ENCODE assay signal across 13 mouse cellular contexts in the genomic region with DNA sequence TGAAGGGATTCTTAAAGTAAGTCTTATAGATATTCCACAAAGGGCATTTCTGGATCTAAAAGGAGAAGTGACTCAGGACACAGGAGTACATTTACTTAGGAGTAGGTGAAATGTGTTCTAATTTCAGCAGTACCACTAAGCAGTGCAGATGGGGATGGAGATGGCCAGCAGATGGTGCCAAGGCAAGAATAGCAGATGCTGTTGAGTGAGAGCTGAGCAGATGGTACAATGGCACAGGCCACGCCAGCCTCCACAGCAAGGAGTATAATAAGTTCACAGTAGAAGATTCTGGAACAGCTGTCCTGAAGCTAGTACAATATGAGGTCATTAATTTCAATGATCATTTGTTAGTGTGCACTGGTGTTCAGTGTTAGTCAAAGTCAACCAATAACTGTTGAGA. TPM values are rescaled to one million over a fixed set of nuclear protein-coding genes. Genes with fewer than 3 reads are reported as not detected.
DNase-seq lines count a peak whose midpoint lies in the region; ATAC-seq and TF ChIP-seq lines count a peak whose summit lies in the region.
"Had no signal": no experiment of that assay in that cellular context is flagged by ENCODE, and none has a peak within 500 bp of the region (broad histone marks: within the 10 kb centered on the region; RNA-seq: fewer than 3 reads in every experiment).

No protein-coding gene starts in this region.

- peak; percentile 4; the same call in 1 of the 2 replicates for TF ChIP-seq CTCF in left cerebral cortex, adult 2 months (IDR thresholded peaks at IDR 0.05)

- no peak overlapping the region for H3K4me3 ChIP-seq in neural tube, embryonic 12.5 days
- H3K4me3 ChIP-seq in neural tube, embryonic 15.5 days (replicated peaks), result no peak overlapping the region
- H3K4me3 ChIP-seq in hindbrain, embryonic 12.5 days, result no peak overlapping the region
- no peak overlapping the region for H3K4me3 ChIP-seq in left cerebral cortex, adult 2 months
- H3K4me3 ChIP-seq: embryonic facial prominence, embryonic 13.5 days; lung, embryonic 15.5 days had no signal

- intact Hi-C loops in left cerebral cortex, adult 2 months (cut with DNase I), result no loop called here
- intact Hi-C loops in heart, postnatal 25 days (cut with DNase I), result no loop called here

- H3K27ac ChIP-seq in neural tube, embryonic 12.5 days, result no peak overlapping the region
- no peak overlapping the region for H3K27ac ChIP-seq in neural tube, embryonic 15.5 days (replicated peaks)
- no peak overlapping the region for H3K27ac ChIP-seq in hindbrain, embryonic 12.5 days
- no peak overlapping the region for H3K27ac ChIP-seq in left cerebral cortex, adult 2 months
- H3K27ac ChIP-seq: embryonic facial prominence, embryonic 13.5 days; lung, embryonic 15.5 days had no signal

- peak; percentile 66; the same call in 1 of the 2 replicates for ATAC-seq in neural tube, embryonic 12.5 days (ENCODE audit: low FRiP score, low read depth)
- no peak; the same call in 1 of the 2 replicates for ATAC-seq in neural tube, embryonic 15.5 days (ENCODE audit: low FRiP score)
- ATAC-seq in hindbrain, embryonic 12.5 days (ENCODE audit: low FRiP score), result peak; percentile 69; the same call in 1 of the 2 replicates
- ATAC-seq: CD4-positive, CD25-positive, alpha-beta regulatory T cell, adult 4 months had no signal

- H3K9ac ChIP-seq in neural tube, embryonic 12.5 days, result no peak overlapping the region
- H3K9ac ChIP-seq in neural tube, embryonic 15.5 days (replicated peaks), result no peak overlapping the region
- H3K9ac ChIP-seq in hindbrain, embryonic 12.5 days, result no peak overlapping the region
- H3K9ac ChIP-seq: embryonic facial prominence, embryonic 13.5 days; lung, embryonic 15.5 days had no signal

- no peaks in the 10 kb centered on the region for H3K36me3 ChIP-seq in neural tube, embryonic 12.5 days
- H3K36me3 ChIP-seq in neural tube, embryonic 15.5 days, result no peaks in the 10 kb centered on the region
- H3K36me3 ChIP-seq in hindbrain, embryonic 12.5 days, result no peaks in the 10 kb centered on the region
- H3K36me3 ChIP-seq: embryonic facial prominence, embryonic 13.5 days; lung, embryonic 15.5 days had no signal

- peak; percentile 20 to 67 for DNase-seq in left cerebral cortex, adult 2 months (ENCODE audit: extremely low spot score in 1 of 2, low spot score in 2 of 2)
- DNase-seq in telencephalon, adult 2 months (ENCODE audit: low read depth, low spot score), result peak; percentile 75
- no peak for DNase-seq in adrenal gland, postnatal 36 days
- DNase-seq in heart, postnatal 25 days (ENCODE audit: low spot score), result no peak
- DNase-seq in adrenal gland, adult 8-10 months, result no peak
- DNase-seq: thymus, adult 18-20 months had no signal

- H3K4me2 ChIP-seq in neural tube, embryonic 12.5 days (replicated peaks), result no peak overlapping the region
- H3K4me2 ChIP-seq in neural tube, embryonic 15.5 days, result no peak overlapping the region
- no peak overlapping the region for H3K4me2 ChIP-seq in hindbrain, embryonic 12.5 days (replicated peaks)
- H3K4me2 ChIP-seq: embryonic facial prominence, embryonic 13.5 days; lung, embryonic 15.5 days had no signal

- no peaks in the 10 kb centered on the region for H3K9me3 ChIP-seq in neural tube, embryonic 12.5 days
- no peaks in the 10 kb centered on the region; the same call in 1 of the 2 replicates for H3K9me3 ChIP-seq in neural tube, embryonic 15.5 days (replicated peaks)
- no peaks in the 10 kb centered on the region for H3K9me3 ChIP-seq in hindbrain, embryonic 12.5 days (replicated peaks)
- H3K9me3 ChIP-seq: lung, embryonic 15.5 days had no signal

- no peaks in the 10 kb centered on the region for H3K4me1 ChIP-seq in neural tube, embryonic 12.5 days
- no peaks in the 10 kb centered on the region for H3K4me1 ChIP-seq in neural tube, embryonic 15.5 days
- H3K4me1 ChIP-seq in hindbrain, embryonic 12.5 days, result no peaks in the 10 kb centered on the region
- H3K4me1 ChIP-seq: embryonic facial prominence, embryonic 13.5 days; lung, embryonic 15.5 days had no signal

- H3K27me3 ChIP-seq in neural tube, embryonic 12.5 days (replicated peaks), result no peaks in the 10 kb centered on the region
- no peaks in the 10 kb centered on the region for H3K27me3 ChIP-seq in neural tube, embryonic 15.5 days (replicated peaks)
- H3K27me3 ChIP-seq in hindbrain, embryonic 12.5 days, result no peaks in the 10 kb centered on the region
- H3K27me3 ChIP-seq: embryonic facial prominence, embryonic 13.5 days; lung, embryonic 15.5 days had no signal

- WGBS in neural tube, embryonic 12.5 days, result 47% methylated on average over 1 of the region's 1 CpGs
- 43% methylated on average over 1 of the region's 1 CpGs for WGBS in neural tube, embryonic 15.5 days
- 48% methylated on average over 1 of the region's 1 CpGs for WGBS in hindbrain, embryonic 12.5 days

RNA-seq across cellular contexts. Expression of gene Crisp4, which starts 22.6 kb away (rescaled TPM):
- polyA plus RNA-seq in neural tube, embryonic 12.5 days (2016; fragmentation: Nextera tagmentation; extraction: Ambion mirVana), result not detected in 2 replicates
- polyA plus RNA-seq in neural tube, embryonic 15.5 days (2015; fragmentation: Nextera tagmentation; extraction: Ambion mirVana), result not detected in 2 replicates
- polyA plus RNA-seq in hindbrain, embryonic 12.5 days (2016; fragmentation: Nextera tagmentation; extraction: Ambion mirVana), result not detected in 2 replicates
- total RNA-seq in left cerebral cortex, adult 2 months (2021), result not detected
- total RNA-seq in adrenal gland, postnatal 36 days (2021), result not detected
- total RNA-seq in heart, postnatal 25 days (2021), result not detected
- total RNA-seq in adrenal gland, adult 8-10 months (2022), result not detected
- polyA plus RNA-seq: CD4-positive, CD25-positive, alpha-beta regulatory T cell, adult 4 months; embryonic facial prominence, embryonic 13.5 days; kidney, embryonic 14.5 days; lung, embryonic 15.5 days had no signal

Comparison
In these comparisons a context has a peak if more than half of its experiments do, and no peak if none do; other contexts are left out.
1. DNase-seq: peak in left cerebral cortex, adult 2 months (2 of 2) and telencephalon, adult 2 months (single experiment); none in adrenal gland, postnatal 36 days (0 of 2), heart, postnatal 25 days (single experiment) and adrenal gland, adult 8-10 months (single experiment).